49 mouse cellular contexts compared by ENCODE assay signal in the genomic region with DNA sequence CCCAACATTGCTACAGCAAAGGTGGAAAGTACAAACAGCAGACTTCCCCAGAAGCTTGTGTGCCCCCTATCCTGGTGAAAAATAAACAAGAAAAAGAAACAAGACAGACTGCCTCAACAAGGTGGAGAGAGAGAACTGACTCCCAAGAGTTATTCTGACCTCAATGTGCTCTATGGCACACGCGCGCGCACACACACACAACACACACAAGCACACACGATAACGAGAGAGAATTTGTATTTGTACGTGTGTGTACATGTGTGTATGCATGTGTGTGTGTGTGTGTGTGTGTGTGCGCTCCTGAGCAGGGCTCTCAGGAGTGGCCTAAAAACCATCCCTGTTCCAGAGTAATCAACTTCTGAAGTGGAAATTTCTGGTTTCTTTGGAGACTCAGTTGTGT. TPM values are rescaled to one million over a fixed set of nuclear protein-coding genes. Genes with fewer than 3 reads are reported as not detected.
"Had no signal": no experiment of that assay in that cellular context is flagged by ENCODE, and none has a peak within 500 bp of the region (broad histone marks: within the 10 kb centered on the region; RNA-seq: fewer than 3 reads in every experiment).

No protein-coding gene starts in this region.

- H3K4me2 ChIP-seq: heart, embryonic 12.5 days; heart, embryonic 13.5 days; heart, embryonic 15.5 days; hindbrain, embryonic 12.5 days; hindbrain, embryonic 13.5 days; hindbrain, embryonic 14.5 days; hindbrain, embryonic 15.5 days; intestine, embryonic 15.5 days; kidney, embryonic 15.5 days had no signal

- DNase-seq: heart, postnatal 10 days; heart, postnatal 14 days; heart, postnatal 36 days; heart, postnatal 4 days; kidney, adult 11 months; kidney, adult 18-20 months; kidney, adult 2 months; kidney, adult 8-10 months; kidney, adult 9 months; kidney, postnatal 10 days; kidney, postnatal 14 days; kidney, postnatal 25 days; kidney, postnatal 36 days; kidney, postnatal 4 days; layer of hippocampus, adult 9-11 months; layer of hippocampus, postnatal 36 days had no signal

- H3K27me3 ChIP-seq: heart, embryonic 12.5 days; heart, embryonic 13.5 days; heart, embryonic 15.5 days; hindbrain, embryonic 12.5 days; hindbrain, embryonic 13.5 days; hindbrain, embryonic 15.5 days; intestine, embryonic 15.5 days; kidney, embryonic 15.5 days had no signal

- H3K9me3 ChIP-seq: heart, embryonic 10.5 days; heart, embryonic 12.5 days; heart, embryonic 13.5 days; heart, embryonic 15.5 days; hindbrain, embryonic 10.5 days; hindbrain, embryonic 12.5 days; hindbrain, embryonic 13.5 days; hindbrain, embryonic 15.5 days; intestine, embryonic 15.5 days; kidney, embryonic 15.5 days had no signal

- H3K27ac ChIP-seq: heart, embryonic 10.5 days; heart, embryonic 13.5 days; heart, embryonic 15.5 days; hindbrain, embryonic 10.5 days; hindbrain, embryonic 12.5 days; hindbrain, embryonic 13.5 days; hindbrain, embryonic 14.5 days; hindbrain, embryonic 15.5 days; hindbrain, postnatal 0 days; intestine, embryonic 15.5 days; kidney, embryonic 15.5 days; kidney, postnatal 0 days; layer of hippocampus, adult 2 months had no signal

- H3K4me1 ChIP-seq: heart, embryonic 10.5 days; heart, embryonic 12.5 days; heart, embryonic 13.5 days; heart, embryonic 15.5 days; hindbrain, embryonic 12.5 days; hindbrain, embryonic 13.5 days; hindbrain, embryonic 15.5 days had no signal

- H3K36me3 ChIP-seq: heart, embryonic 10.5 days; heart, embryonic 12.5 days; heart, embryonic 13.5 days; heart, embryonic 15.5 days; hindbrain, embryonic 10.5 days; hindbrain, embryonic 12.5 days; hindbrain, embryonic 13.5 days; hindbrain, embryonic 15.5 days; intestine, embryonic 15.5 days; kidney, embryonic 15.5 days had no signal

- H3K4me3 ChIP-seq: heart, embryonic 10.5 days; heart, embryonic 12.5 days; heart, embryonic 13.5 days; heart, embryonic 15.5 days; hindbrain, embryonic 10.5 days; hindbrain, embryonic 12.5 days; hindbrain, embryonic 13.5 days; hindbrain, embryonic 15.5 days; intestine, embryonic 15.5 days; kidney, embryonic 15.5 days; layer of hippocampus, adult 2 months had no signal

- ATAC-seq: hindbrain, embryonic 16.5 days; hindbrain, postnatal 0 days; inflammation-experienced regulatory T-cells, adult 6 months; intestine, embryonic 15.5 days; intestine, embryonic 16.5 days; intestine, postnatal 0 days had no signal

- H3K9ac ChIP-seq: heart, embryonic 12.5 days; heart, embryonic 13.5 days; heart, embryonic 15.5 days; hindbrain, embryonic 12.5 days; hindbrain, embryonic 13.5 days; hindbrain, embryonic 14.5 days; hindbrain, embryonic 15.5 days; intestine, embryonic 15.5 days; kidney, embryonic 15.5 days had no signal

RNA-seq across cellular contexts. Expression of a gene that starts 34.3 kb away (rescaled TPM):
- total RNA-seq: heart, postnatal 10 days; heart, postnatal 14 days; heart, postnatal 25 days; heart, postnatal 36 days; heart, postnatal 4 days; hematopoietic stem cell, adult 5-6 weeks; hindbrain, postnatal 0 days; layer of hippocampus, adult 18-20 months; layer of hippocampus, adult 2 months; layer of hippocampus, adult 8-10 months; layer of hippocampus, postnatal 10 days; layer of hippocampus, postnatal 14 days; layer of hippocampus, postnatal 25 days; layer of hippocampus, postnatal 36 days; left cerebral cortex, adult 18-20 months had no signal
- polyA plus RNA-seq: heart, embryonic 10.5 days; heart, embryonic 12.5 days; heart, embryonic 13.5 days; heart, embryonic 14.5 days; heart, embryonic 15.5 days; heart, embryonic 16.5 days; heart, postnatal 0 days; hindbrain, embryonic 10.5 days; hindbrain, embryonic 11.5 days; hindbrain, embryonic 12.5 days; hindbrain, embryonic 13.5 days; hindbrain, embryonic 15.5 days; hindbrain, postnatal 0 days; inflammation-experienced regulatory T-cells, adult 6 months; intestine, embryonic 15.5 days; intestine, embryonic 16.5 days; intestine, postnatal 0 days; kidney, adult 2 months; kidney, embryonic 14.5 days; kidney, embryonic 15.5 days; kidney, embryonic 16.5 days; kidney, postnatal 0 days; large intestine, adult 2 months had no signal
